Mouse (Mus musculus) embryo, embryonic 10.5 days (tissue): ENCODE results near the gene Hsf5.

Source experiments
- DNase-seq: peaks from one replicate; pipeline ENCODE4 v3.0.0-alpha.2; 2015; ENCODE audit warnings: low spot score

Hsf5 gene

DNA sequence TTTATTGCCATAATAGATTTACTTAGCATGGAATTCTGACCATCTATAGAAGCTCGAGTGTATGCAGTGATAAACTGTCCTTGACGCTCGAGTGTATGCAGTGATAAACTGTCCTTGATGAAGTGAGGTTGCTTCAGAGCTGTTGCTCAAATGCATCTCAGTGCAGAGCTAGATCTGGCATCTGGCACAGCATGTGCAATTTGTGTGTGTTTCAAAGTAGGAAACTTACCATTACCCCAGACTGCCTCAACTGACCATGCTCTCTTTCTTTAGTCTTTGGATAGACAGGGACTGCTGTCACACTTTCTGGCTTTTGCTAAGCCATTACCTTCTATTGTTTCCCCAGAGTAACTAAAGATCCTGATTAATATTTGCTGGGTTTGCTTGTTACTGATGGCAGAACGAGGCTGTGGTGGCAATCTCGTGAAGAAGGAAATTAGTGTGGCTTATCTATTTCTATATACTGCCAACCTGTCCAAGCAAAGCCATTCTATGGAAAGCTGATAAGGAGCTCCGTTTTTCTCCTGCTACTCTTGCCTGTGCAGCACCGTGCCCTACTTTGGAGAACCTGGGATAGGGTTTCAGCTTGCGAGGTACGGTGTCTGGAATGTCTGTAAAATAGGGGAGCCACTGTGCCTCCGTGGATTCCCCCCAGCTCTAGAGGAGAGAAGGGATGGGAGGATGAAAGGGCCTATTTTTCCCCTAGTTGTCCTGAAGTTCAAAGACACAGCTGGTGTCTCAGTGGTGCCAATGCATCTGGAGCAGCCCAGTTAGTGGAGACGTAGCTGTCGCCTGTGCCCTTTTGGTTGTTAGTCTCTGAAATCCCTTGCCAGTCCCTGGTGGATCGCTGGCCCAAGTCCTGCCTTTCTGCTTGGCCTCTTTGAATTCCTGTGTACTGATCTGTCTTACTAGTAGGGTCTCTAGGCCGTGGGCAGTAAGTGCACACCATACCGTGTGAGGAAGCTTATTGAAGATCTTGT is 70.6 kb downstream of the Hsf5 start:
- DNase-seq, result no peak

DNA sequence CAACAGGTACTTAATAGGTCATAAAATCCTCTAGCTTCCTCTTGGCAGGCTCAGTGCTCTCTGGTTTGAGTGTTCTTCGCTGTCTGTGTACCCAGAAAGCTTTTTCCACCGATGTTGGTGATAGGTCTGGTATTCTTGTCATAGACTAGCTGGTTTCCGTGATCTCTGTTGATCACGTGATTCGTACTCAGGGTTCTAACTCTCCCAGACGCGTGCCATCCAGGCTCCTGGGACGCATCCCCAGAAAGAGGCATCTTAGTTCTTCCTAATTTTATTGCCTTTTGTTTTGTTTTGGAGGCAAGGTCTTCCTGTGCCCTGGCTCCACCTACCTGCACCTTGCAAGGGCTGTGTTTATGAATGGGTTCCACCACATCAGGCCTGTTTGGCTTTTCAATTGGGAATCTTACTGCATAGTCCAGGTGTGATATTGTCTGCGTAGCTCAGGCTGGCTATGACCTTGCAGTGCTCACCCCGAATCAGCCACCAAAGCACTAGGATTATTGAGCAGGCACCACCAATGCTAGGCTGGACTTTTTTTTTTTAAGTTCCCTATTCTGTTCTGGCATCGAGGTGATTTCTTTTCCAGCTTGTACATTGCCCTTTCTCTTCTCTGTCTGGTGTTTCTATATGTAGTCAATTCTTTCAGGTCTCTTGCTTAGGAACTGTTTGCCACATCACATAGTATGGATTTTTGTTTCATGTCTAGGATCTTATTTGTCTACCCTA is 71.7 kb downstream of the Hsf5 start:
- DNase-seq, result no peak

DNA sequence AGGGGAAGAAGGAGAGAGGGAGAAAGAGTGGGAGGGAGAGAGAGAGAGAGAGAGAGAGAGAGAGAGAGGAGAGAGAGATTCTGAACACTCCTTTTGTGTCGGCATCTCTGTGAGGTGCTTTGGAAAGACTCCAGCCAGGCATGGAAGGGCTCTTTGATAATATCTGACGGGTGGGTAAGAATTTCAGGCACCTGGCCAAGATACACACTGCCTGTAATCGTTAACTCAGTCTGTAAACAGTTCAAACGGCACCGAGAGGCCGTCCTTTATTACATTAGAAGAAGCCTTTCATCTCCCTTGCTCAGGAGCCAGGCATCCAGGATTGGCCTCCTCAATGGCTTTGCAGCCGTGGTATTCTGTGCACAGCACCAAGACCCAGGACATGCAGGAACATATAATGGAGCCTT is 72.4 kb downstream of the Hsf5 start:
- peak; percentile 18 for DNase-seq

DNA sequence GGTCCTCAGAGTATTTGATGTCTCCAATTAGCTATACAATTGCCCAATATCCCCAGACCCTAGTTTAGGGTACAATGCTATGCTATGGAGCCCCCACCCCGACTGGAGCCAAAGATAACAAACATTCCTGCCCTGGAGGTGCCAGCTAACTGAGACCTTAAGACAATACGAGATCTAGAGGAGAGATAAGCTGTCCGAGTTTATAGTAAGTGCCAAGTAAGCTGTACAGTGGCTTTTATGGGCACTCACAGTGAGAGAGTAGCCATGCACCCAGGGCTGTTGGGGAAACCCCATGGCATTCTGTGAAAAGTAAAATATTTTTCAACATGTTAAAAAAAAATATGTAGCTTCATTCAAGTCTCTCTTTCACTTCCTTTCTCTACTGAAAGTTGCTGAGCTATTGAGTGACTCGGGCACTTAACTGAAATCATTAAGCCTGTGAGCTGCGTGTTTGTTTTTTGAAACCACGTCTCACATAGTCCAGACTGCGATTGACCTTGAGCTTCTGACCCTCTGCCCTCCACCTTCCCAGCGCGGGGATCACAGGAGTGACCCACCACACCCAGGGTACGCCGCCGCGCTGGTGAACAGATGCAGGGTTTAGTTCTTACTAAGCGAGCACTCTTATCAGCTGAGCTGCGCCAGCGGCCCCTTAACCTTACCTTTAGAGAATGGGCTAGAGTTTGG is 73.2 kb downstream of the Hsf5 start:
- no peak for DNase-seq

DNA sequence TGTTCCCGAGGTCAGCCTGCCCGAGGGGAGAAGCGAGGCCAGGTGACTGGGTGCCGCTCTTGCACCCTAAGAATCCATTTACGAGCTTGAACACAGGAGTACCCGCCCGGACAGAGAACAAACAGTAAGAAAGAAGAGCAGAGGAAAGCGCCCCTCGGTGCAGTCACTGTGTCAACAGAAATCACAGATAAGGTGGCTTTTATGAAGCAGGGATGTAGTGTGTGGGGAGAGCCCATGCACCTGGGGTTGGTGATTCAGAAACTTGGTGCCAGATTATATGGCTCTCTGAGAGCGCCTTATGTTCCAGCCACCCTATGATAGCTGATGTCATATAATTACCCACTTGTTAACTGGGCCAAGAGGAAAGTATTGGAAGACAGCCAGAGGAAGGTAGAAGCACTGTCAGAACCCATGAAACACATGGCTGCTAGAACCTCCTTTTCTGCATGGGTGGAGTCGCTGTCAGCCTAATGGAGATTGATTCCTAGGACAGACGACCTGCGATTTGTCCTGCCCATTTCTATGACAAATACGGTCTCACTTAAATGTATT is 80.2 kb downstream of the Hsf5 start:
- DNase-seq, result no peak

DNA sequence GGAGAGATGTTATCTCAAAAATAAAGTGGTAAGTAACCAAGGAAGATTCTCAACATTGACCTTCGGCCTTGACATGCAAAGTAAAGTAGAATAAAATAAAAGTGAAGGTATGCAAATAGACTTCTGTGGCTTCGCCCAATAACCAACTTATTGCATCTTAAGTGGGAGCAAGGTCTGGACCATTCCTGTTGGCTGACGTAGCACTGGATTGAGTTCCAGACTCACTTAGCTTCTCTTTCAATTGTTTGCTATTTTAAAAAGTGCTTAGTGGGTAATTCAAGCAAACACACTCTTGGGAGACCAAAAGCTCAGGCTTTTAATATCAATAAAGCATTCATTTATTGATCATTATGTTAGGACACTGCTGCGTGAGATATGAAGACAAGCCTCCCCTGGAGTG is 81.2 kb downstream of the Hsf5 start:
- DNase-seq, result no peak

DNA sequence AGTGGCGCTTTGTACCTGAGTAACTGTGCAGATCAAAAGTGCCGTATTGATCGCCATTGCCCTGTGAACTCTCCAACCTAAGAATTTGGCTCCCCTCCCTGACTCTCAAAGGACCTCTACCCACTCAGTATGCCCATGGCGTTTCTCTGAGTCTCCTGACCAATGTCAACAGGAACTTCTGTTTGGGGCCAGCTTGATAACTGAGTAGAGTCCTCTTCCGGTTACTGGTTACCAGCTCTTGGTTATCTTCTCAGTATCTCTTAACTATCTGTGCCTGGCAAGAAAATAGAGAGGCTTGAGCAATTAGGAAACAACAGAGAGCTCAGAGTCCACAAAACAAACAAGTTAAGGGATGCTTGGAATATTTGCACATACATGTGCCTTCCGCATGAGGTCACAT is 84.1 kb downstream of the Hsf5 start:
- no peak for DNase-seq

DNA sequence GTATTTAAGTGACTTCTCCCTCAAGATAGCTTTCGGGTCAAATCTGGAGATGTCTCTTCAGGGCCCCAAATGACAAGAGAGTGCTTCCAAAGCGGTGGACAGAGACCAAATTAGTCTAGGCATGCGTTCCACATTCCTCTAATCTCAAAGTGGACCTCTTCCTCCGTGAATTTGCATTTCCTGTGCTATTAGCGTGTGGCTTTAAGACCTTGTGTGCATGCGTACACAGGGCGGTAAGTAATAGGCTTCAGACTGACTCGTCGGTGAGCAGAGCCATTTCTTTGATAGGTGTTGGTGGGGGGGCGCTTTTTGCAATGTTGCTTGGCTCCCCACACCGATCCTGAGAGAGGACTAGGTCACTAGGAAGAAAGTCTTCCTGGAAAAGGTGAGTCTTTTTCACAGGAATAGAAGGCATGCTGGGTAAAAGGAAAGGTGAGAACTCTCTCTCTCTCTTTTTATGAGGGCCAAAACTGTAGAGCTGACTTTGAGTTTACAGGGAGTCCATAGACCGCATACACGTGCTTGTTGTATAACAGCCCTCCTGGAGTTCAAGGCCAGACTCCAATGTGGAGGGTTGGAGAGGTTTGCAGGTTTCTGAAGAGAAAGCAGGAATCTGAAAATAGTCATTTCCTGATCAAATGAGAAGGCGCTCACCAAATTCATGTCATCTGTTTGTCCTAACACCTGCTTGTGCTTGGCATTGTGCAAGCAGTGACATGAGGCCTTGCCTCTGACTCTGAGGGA is 85.1 kb downstream of the Hsf5 start:
- DNase-seq, result no peak

DNA sequence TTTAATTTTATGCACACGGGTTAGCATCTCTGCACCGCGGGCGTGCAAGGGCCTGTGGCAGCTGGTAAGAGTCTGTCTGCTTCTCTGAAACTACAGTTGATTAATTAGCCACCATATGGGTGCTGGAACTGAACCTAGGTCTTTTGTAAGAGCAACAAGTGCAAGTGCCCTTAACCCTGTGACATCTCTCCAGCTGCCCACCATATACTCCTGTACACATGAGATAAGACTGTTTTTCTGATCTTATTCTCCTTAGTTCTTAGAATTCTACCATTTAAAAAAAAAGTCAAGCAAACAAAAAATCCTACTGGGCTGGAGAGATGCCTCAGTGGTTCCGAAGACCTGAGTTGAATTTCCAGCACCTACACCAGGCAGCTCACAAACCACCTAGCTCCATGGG is 86.7 kb downstream of the Hsf5 start:
- no peak for DNase-seq

DNA sequence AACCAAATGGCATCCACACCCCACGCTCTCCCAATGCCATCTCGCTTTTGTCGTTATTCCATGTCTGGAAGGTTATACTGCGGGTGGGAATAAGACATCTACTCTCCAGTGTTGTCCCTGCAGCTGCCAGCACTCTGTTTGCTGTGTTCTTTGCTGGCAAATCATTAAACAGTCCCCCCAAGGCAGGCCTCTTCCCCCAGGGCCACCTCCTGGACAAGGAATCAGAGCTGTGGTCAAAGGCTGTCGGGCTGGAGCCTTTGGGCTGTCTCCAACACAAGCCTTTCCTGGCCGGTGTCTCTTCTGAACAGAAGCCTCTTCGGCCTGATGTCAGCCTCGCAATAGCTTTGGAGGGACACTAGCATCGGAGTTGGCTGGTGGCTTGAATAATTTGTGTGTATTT is 87.3 kb downstream of the Hsf5 start:
- no peak for DNase-seq

DNA sequence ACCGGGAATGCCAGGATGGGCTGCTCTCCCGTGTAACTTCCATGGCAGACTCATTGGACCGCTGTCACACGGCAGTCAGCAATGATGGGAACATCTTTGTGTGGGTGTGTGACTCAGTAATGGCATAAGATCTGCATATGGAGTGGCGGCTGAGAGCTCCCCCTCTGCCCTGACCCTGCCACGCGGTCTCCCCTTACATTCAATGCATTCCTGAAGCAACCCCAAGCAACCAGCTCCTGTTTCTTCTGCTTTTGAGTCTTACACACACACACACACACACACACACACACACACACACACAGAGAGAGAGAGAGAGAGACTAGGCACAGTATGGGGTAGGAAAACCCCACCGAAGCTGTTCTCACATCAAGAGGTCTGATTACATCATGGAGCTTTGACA is 90.6 kb downstream of the Hsf5 start:
- DNase-seq, result peak; percentile 40

DNA sequence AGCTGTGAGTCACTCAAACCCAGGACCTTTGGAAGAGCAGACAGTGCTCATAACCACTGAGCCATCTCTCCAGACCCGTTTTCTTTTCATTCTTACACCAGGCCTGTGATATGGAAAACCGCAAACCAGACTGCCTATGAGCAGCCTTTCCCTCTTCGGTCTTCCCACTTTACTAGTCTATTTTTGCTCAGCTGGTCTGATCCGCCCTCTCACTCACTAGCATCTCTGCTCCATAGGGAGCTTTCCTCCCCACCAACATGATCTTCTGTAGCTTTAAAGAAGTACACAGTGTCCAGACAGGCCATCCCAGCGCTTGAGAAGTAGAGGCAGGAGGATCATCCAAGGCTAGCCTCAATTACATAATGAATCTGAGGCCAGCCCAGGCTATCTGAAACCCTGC is 92.0 kb downstream of the Hsf5 start:
- DNase-seq, result no peak
